Mouse (Mus musculus) MN1 (cell line): ENCODE measurements around the gene Lpar1.

Experiments used
- DNase-seq: peaks from one replicate; pipeline ENCODE4 v3.0.0-alpha.2; 2016; ENCODE audit warnings: low spot score

The Lpar1 gene

DNA sequence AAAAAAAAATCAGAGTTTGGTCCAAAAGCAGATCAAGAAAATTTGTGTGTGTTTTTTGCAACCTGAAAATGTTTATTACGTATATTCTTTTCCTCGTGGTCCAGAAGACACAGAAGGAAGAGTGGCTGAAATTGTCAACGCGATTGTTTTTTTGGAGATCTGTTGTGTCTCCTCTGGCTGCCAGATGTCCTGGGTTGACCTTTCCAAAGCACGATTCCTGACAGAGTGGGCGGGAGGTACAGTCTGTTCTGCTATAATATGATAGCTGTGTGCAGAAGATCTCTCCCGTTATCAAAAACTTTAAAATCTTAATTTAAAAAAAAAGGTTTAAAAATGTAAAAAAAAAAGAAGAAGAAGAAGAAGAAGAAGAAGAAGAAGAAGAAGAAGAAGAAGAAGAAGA, 105.9 kb downstream of the Lpar1 start:
- DNase-seq: no peak

DNA sequence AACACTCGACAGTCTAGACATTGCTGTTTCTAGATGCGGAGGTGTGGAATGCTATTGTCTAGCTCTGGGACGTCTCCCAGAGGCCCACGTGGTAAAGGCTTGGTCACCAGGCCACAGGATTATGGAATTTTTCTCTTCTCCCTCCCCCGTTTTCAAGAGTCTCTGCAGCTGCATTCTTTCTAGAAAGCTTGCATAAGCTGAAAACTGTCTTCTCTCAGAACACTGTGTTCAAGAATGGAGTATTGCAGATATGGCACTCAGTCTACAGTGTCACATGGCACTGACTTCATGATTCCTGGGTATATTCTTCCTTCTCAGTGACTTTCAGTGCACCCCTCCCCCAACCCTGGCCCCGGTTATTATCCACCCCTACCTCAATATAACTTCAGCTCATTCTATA, 107.9 kb downstream of the Lpar1 start:
- no peak for DNase-seq

DNA sequence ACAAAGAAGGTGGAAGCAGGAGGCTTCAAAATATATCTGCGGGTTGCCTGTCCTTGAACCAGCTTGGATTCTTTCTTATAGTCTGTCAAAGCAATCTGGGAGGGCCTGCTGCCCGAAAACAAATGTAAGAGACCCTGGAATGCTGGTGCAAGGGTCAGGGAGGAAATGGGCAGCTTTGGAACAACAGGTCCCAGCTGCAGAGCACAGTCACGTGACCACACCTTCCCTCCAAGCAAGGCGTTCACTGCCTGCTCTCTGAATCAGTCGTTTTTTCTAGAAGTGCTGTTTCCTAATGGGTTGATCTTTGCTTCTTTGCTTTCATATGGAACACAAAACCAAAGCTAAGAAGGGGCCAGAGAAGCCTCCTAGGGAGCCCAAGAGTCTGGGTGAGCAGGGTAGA, 111.4 kb downstream of the Lpar1 start:
- DNase-seq: no peak

DNA sequence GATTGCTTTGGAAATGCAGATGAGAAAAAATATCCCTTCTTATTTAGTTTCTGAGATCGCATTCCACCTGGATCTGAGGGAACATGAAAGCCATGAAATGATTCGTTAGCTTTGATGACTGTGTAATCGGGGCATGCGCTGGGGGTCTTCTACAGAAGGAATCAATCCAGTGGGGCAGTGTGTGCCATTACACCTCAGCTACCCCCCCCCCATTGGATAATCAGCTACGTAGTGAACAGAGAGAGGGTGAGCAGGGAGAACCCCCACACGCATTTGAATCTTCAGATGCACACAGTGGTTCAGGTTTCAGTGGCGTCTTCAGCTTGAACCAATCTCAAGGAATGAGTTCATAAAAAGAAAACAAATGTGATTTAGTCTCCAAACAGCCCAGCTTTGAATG, 115.0 kb downstream of the Lpar1 start:
- no peak for DNase-seq

DNA sequence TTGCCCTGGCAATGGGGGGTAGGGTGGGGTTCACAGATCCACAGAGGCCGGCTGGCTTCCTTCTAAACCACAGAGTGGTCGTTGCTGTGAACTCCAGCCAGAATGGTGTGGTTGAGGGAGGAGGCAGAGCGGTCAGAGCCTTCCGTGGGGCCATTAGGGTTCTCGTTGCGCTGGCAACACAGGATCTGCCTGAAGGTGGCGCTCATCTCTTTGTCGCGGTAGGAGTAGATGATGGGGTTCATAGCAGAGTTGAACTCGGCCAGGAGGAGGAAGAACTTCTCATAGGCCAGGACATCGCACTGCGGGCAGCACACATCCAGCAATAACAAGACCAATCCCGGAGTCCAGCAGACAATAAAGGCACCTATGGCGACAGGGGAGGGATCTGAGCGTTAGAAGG, 116.4 kb downstream of the Lpar1 start:
- no peak for DNase-seq

DNA sequence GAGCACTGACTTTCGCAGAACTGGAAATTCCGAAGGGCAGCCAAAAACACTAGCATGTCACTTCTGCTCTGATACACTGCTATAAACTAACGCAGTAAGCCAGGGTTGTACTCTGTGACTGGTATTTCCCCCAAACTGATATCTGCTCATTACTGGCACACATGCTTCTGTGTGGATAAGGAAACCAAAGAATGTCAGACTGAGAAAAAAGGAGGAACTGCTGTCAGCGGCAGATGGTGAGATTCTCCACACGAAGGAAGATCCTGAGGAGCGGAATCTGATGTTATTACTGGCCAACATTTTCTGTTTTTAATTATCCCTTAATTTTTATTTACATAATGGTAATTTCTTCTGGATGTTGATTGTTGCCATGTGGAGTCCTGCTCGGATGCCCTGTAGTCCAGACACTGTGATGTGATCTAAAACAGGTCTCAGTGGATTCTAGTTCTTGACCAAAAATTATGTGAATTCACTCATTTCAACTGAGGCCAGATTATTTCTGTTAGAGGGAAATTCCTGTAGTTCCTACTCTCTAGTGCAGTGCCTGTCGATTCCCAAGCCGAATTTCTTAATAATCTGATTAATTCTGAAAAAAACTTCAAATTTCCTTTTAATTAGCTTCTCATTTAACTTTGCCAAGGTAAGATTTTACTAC, 130.3 kb downstream of the Lpar1 start:
- no peak for DNase-seq

DNA sequence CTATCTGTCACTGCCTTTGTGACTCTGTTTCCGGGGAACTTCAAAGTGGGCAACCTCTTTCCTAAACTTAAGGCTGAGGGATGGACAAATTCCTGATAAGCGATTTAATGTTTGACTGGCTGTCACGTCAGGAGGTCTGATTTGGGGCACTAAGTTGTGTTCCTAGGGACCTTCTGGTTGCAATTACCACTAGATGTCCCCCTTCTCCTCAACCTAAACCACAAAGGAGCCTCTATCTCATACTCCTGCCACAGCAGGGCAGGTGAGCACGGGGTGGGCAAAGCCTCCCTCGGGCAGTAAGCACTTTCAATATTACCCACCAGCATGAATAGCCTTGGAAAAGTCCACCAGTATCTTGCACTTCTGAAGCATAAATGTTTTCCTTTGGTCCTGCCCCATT, 134.5 kb downstream of the Lpar1 start:
- DNase-seq: no peak

DNA sequence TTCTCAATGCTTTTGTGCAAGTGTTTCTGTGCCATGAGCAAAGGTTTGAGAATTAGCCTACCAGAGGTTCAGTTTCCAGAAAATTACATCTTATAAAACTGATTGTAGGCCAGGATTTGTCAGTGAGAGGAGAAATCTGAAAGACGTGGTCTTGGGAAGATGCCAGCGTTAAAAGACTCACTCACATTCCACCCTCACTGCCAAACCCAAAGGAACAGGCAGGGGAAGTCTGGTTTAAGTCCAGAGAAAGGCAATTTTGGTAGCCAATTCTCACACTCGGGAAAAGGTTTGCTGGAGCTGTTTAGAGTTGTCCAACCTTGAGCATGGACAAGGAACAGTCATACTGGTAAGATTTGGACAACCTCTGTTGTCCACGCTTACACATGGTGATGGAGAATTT, 136.4 kb downstream of the Lpar1 start:
- no peak for DNase-seq

DNA sequence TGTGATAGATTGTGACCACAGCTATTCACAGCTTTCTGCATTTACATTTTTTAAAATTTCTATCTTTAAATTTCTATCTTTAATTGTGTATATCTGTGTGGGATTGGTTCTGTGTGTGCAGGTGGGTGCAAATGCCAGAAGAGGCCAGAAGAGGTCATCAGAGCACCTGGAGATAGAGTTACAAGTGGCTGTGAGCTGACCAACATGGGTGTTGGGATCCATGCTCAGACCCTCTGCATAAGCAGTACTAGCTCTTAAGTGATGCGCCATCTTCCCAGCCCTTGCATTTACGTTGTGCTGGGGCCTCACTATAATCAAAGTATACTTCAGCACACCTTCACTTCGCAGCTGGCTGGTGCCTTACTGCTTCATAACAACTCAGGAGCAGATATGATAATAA, 138.2 kb downstream of the Lpar1 start:
- DNase-seq: no peak

DNA sequence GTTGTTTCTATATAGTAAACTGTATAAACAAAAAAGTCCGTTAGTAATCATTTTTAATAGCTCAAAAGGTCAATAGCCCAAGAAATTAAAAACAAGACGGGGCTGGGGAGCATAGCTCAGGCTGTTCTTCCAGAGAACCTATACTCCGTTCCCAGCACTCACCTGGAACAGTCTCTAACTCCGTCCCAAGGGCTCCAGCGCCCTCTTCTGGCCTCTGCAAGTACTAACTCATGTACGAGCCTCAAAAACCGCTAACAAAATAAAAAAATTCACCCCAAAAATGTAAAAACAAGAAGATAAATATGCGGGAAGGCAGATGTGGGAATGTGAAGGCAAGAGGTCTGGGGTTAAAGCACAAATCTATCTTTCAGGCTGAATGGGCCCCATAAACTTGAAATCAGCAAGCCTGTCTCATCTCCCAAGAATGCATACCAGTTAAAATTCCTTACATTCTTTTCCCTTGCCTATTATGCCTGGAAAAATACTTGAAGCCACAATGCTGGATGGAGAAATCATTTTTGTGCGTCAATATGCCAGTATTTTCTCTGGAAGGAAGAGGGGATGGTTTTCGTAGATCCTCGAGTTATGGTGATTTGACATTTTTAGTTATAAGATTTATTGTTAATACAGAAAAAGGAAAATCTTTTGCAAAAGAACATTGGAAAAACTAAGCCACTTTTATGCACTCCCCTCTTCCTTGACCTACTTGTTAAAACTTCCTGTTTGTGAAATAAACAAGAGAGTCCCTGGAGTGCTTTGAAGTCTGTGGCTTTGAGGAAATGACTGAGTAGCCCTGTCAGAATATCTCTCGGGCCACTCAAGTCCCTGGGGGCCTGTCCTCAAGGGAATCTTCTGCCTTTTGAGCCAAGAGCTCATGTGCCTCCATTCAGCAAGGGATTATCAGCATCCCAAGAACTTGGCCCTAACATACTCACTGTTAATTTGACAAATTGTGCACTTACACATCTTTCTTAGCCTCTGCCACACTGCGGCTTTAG, 140.2 kb downstream of the Lpar1 start:
- no peak for DNase-seq

DNA sequence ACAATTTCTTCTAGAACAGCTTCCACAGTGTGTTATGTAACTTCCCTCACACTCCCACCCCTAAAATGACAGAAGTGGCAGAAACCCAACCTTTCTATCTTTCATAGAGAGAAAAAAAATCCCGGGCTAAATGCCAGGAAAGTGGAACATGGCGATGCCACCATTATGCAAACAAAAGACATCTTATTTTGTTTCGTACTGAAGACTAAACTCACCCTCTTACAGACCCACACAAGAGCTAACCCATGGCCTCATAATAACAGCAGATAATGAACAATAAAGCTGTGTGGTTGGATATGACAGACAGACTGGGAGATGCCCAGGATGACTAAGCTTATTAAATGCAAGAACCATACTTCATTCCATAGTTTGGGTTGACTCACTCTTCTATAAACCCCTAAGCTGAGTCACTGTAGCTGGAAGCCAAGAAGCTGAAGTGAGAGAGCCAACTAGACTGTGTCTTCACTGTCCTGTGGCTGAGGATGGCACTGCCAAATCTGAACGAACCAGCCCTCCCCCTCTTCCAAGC, 151.7 kb downstream of the Lpar1 start:
- no peak for DNase-seq

DNA sequence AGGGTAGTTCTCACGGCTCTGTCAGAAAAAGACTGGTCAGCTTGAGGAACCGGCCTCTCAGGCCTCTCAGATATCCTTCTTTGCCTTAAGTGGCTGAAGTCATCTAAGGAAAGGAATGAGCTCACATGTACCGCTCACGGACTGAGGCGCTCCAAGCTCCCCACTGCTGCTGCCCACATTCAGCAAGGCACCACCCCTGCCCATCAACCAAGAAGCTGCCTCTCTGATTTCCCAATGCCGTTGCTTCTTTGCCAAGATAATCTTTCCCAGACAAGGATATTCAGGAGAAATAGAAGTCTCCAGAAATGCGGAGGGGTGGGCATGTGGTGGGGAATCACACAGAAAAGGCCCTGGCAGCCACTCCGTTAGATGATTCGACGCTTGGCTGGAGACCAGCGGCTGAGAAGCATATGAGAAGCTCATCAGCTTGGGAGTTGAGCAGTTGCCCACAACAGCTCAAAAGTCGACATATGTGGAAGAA, 152.8 kb downstream of the Lpar1 start:
- DNase-seq: no peak
